Mouse (Mus musculus) ES-Bruce4 (cell line): ENCODE results near the gene Naa35. TPM values are rescaled to one million over a fixed set of nuclear protein-coding genes. Genes with fewer than 3 reads are reported as not detected.
A peak's percentile ranks its signal among the peaks of the same experiment; 100 is the strongest.

Experiments used
- H3K27ac ChIP-seq: 2 replicates; pipeline ENCODE4 v1.5.1; 2012; ENCODE audit warnings: low read length, inconsistent platforms; ENCODE audit not compliant: insufficient read depth
- H3K27me3 ChIP-seq: 2 replicates; pipeline ENCODE4 v1.6.1; 2012; ENCODE audit warnings: mild to moderate bottlenecking, low read length, inconsistent platforms; ENCODE audit not compliant: control insufficient read depth, poor library complexity, insufficient read depth, severe bottlenecking
- H3K36me3 ChIP-seq: 2 replicates; pipeline ENCODE4 v1.6.1; 2012; ENCODE audit warnings: inconsistent platforms, mild to moderate bottlenecking, low read length, moderate library complexity; ENCODE audit not compliant: control insufficient read depth, poor library complexity, insufficient read depth, severe bottlenecking
- H3K4me1 ChIP-seq: one replicate; pipeline ENCODE4 v1.8.1; 2011; ENCODE audit warnings: low read length; ENCODE audit not compliant: control insufficient read depth, insufficient read depth
- H3K4me3 ChIP-seq: 2 replicates; pipeline ENCODE4 v1.5.1; 2011; ENCODE audit warnings: low read depth, mild to moderate bottlenecking, low read length
- H3K9ac ChIP-seq: 2 replicates; pipeline ENCODE4 v1.6.1; 2012; ENCODE audit warnings: low read depth, mild to moderate bottlenecking, inconsistent platforms; ENCODE audit not compliant: poor library complexity, severe bottlenecking
- H3K9me3 ChIP-seq: replicated peaks from 2 replicates; pipeline ENCODE4 v1.6.1; 2012; ENCODE audit warnings: mild to moderate bottlenecking, low read length, inconsistent platforms; ENCODE audit not compliant: control insufficient read depth, poor library complexity, insufficient read depth, severe bottlenecking
- CTCF ChIP-seq: IDR thresholded peaks from one replicate; pipeline ENCODE4 v1.8.1; 2011; ENCODE audit warnings: low read depth, low read length
- EP300 ChIP-seq: IDR thresholded peaks from 2 replicates; pipeline ENCODE4 v1.6.1; 2011; ENCODE audit warnings: low read depth, low read length; ENCODE audit not compliant: insufficient read depth
- POLR2A ChIP-seq: IDR thresholded peaks from one replicate; pipeline ENCODE4 v1.8.1; 2011; ENCODE audit warnings: low read length; ENCODE audit not compliant: insufficient read depth
- polyA plus RNA-seq: library from polyadenylated mRNA; stranded (reverse); fragments of >200 nt; gene quantifications from 2 replicates; pipeline ENCODE4 v1.2.4, GENCODE M21; 2011; ENCODE audit warnings: low read depth; ENCODE audit not compliant: missing spikeins, insufficient read depth, insufficient read length

Gene Naa35
- polyA plus RNA-seq, 1 experiment = 143 TPM

GRCm38 (mm10) chr13:59676316-59677229, 91.5 kb downstream of the Naa35 start:
- Histone ChIP-seq H3K36me3 (peaks cover 4% of the 10 kb centered on the region), H3K27me3 (no peaks in the 10 kb centered on the region), H3K9ac (no peak overlapping the region), H3K27ac (no peak overlapping the region), H3K9me3 (no peaks in the 10 kb centered on the region), H3K4me3 (no peak overlapping the region), H3K4me1 (peaks cover 4% of the 10 kb centered on the region)
- TF ChIP-seq CTCF (no peak), EP300 (no peak), POLR2A (no peak)

DNA sequence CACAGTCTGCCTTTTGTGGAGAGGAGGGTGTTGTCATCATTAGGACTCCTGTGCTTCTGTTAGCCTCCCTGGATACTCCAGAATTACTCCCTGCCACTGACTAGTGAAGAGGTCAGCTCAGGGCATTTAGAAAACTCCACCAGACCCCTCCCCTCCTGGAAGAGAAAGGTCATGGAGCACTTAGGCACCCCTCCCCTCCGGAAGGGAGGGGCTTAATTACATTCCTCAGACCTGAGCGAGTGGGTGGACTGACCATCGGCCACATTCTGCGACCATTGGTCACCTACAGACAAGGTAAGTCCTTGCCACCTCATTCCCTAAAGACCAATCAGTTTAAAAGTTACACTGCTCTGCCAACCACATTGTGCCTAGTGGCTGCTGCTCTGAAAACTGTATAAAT, 94.2 kb downstream of the Naa35 start:
- Histone ChIP-seq H3K4me3 (peak overlapping the region; percentile 36), H3K9ac (0 out of 2 replicates have a peak overlapping the region, but pooled peaks have one; percentile 48), H3K9me3 (no peaks in the 10 kb centered on the region), H3K27me3 (no peaks in the 10 kb centered on the region), H3K36me3 (no peaks in the 10 kb centered on the region), H3K4me1 (peaks cover 1% of the 10 kb centered on the region), H3K27ac (peak overlapping the region; percentile 69)
- TF ChIP-seq CTCF (no peak), EP300 (0 out of 2 replicates have a peak, but pooled peaks have one; percentile 26)

DNA sequence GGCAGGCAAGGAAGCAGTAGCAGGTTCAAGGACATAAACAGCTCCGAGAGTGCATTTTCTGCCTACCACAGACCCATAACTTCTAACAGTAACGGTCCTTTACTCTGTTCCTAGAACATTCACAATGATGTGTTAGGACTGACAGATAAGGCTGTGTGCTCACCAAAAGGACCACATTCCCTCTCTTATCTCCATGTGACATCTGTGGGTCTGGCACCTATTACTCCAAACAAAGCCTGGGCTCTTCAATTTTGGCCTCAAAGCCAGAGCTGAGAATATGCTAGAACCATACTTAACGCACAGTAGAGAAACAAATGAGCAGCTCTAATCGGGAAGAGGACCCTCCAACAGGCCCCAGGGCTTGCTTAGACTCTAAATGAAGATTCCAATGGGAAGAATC, 94.8 kb downstream of the Naa35 start:
- Histone ChIP-seq H3K9me3 (no peaks in the 10 kb centered on the region), H3K4me1 (peaks cover 1% of the 10 kb centered on the region), H3K27ac (peak overlapping the region; percentile 52), H3K9ac (peak overlapping the region; percentile 48; the same call in 1 of the 2 replicates), H3K36me3 (no peaks in the 10 kb centered on the region), H3K4me3 (peak overlapping the region; percentile 36; the same call in 1 of the 2 replicates), H3K27me3 (no peaks in the 10 kb centered on the region)
- TF ChIP-seq EP300 (no peak), CTCF (no peak), POLR2A (no peak)

GRCm38 (mm10) chr13:59682629-59683028, 97.6 kb downstream of the Naa35 start:
- Histone ChIP-seq H3K9ac (no peak overlapping the region), H3K36me3 (no peaks in the 10 kb centered on the region), H3K9me3 (no peaks in the 10 kb centered on the region), H3K27me3 (no peaks in the 10 kb centered on the region), H3K4me3 (no peak overlapping the region), H3K27ac (no peak overlapping the region), H3K4me1 (peaks cover 1% of the 10 kb centered on the region)
- no peak for TF ChIP-seq CTCF
- TF ChIP-seq POLR2A = no peak
- no peak for TF ChIP-seq EP300

DNA sequence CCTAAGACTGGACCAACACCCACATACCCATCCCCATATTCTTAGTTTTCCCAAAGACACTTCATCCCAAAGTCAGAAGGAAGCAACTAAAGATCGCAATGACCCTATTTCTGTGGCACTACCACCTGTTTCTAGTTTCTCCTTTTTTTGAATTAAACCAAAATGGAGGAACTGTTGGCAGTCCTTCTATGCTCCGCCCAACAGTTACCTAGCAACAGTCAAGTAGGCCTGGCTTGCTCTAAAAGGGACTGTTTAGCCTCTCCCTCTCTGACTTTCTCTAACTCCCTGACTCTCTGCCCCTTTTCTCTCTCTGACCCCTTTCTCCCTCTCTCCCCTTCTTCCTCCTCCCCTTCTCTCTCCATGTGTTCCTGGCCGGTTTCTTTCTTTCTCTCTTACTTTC, 100.2 kb downstream of the Naa35 start:
- Histone ChIP-seq H3K4me3 (no peak overlapping the region), H3K36me3 (no peaks in the 10 kb centered on the region), H3K4me1 (no peaks in the 10 kb centered on the region), H3K9me3 (no peaks in the 10 kb centered on the region), H3K27me3 (no peaks in the 10 kb centered on the region), H3K27ac (peak overlapping the region; percentile 41), H3K9ac (no peak overlapping the region)
- TF ChIP-seq EP300 (no peak), POLR2A (no peak)

Other genes with a start within 250 kb of the Naa35 start
- gene Agtpbp1, start within 50 bp of the Naa35 start, polyA plus RNA-seq = 26.5 and 27.9 TPM in 2 replicates
- gene Golm1, start 90.6 kb downstream of the Naa35 start, polyA plus RNA-seq = 54.9 and 58.3 TPM in 2 replicates
- gene 4921517D22Rik, start 108.8 kb downstream of the Naa35 start, polyA plus RNA-seq = not detected in 2 replicates
- gene Spata31d1a, start 125.1 kb downstream of the Naa35 start, polyA plus RNA-seq = 0.40 and 1.1 TPM in 2 replicates
- 0.37 TPM in 1 of 2 replicates, not detected in the other for gene Spata31d1b, start 127.0 kb downstream of the Naa35 start, polyA plus RNA-seq
- gene Spata31d1d, start 146.5 kb downstream of the Naa35 start, polyA plus RNA-seq = not detected in 2 replicates
- 0.58 and 0.61 TPM in 2 replicates for gene 1700014D04Rik, start 161.5 kb downstream of the Naa35 start, polyA plus RNA-seq
- 42.0 and 42.1 TPM in 2 replicates for gene Isca1, start 184.6 kb downstream of the Naa35 start, polyA plus RNA-seq
- not detected in 2 replicates for gene Gm49354, start 197.0 kb downstream of the Naa35 start, polyA plus RNA-seq
- gene Tut7, start 237.9 kb downstream of the Naa35 start, polyA plus RNA-seq = 87.9 and 99.1 TPM in 2 replicates